Mouse (Mus musculus) heart, postnatal 0 days (tissue): ENCODE measurements around the gene Cnp. TPM values are rescaled to one million over a fixed set of nuclear protein-coding genes. Genes with fewer than 3 reads are reported as not detected.

Source experiments
- ATAC-seq: fragments of 200-750 bp; cut with Nextera tagmentation; 2 replicates; pipeline ENCODE4 v1.8.0; 2017; ENCODE audit warnings: low read depth, moderate number of reproducible peaks, moderate library complexity; ENCODE audit not compliant: insufficient read depth
- DNase-seq: peaks from one replicate; pipeline ENCODE4 v3.0.0-alpha.2; 2016; ENCODE audit warnings: low spot score
- H3K27ac ChIP-seq: fragments of 300-500 bp; sonication (generic); 2 replicates; pipeline ENCODE4 v1.5.1; 2014; ENCODE audit warnings: low read depth, mild to moderate bottlenecking
- H3K27me3 ChIP-seq: fragments of 300-500 bp; sonication (generic); 2 replicates; pipeline ENCODE4 v1.6.1; 2014; ENCODE audit warnings: low read length, mixed read lengths; ENCODE audit not compliant: control insufficient read depth, insufficient read depth
- H3K36me3 ChIP-seq: fragments of 300-500 bp; sonication (generic); replicated peaks from 2 replicates; pipeline ENCODE4 v1.6.1; 2014; ENCODE audit warnings: low read length, mixed read lengths; ENCODE audit not compliant: control insufficient read depth, insufficient read depth
- H3K4me1 ChIP-seq: fragments of 300-500 bp; sonication (generic); 2 replicates; pipeline ENCODE4 v1.6.1; 2014; ENCODE audit warnings: antibody characterized with exemption; ENCODE audit not compliant: control insufficient read depth, insufficient read depth
- H3K4me2 ChIP-seq: fragments of 300-500 bp; sonication (generic); 2 replicates; pipeline ENCODE4 v1.6.1; 2014; ENCODE audit warnings: low read depth, mild to moderate bottlenecking, low read length, moderate library complexity
- H3K4me3 ChIP-seq: fragments of 300-500 bp; sonication (generic); 2 replicates; pipeline ENCODE4 v1.5.1; 2014; ENCODE audit warnings: low read depth, low read length
- H3K9ac ChIP-seq: fragments of 300-500 bp; sonication (generic); replicated peaks from 2 replicates; pipeline ENCODE4 v1.6.1; 2014; ENCODE audit warnings: low read depth, low read length, mixed read lengths
- H3K9me3 ChIP-seq: fragments of 300-500 bp; sonication (generic); replicated peaks from 2 replicates; pipeline ENCODE4 v1.6.1; 2016; ENCODE audit warnings: low read length; ENCODE audit not compliant: control insufficient read depth
- CTCF ChIP-seq: IDR thresholded peaks from 2 replicates; pipeline ENCODE4 v1.5.1; 2016; ENCODE audit warnings: antibody characterized with exemption, control low read depth, low read depth
- EP300 ChIP-seq: IDR thresholded peaks from 2 replicates; pipeline ENCODE4 v1.6.1; 2016; ENCODE audit warnings: antibody characterized with exemption, low read depth
- WGBS: fragments of 180-500 bp; shearing (Covaris S2); extraction: QIAGEN DNeasy Blood & Tissue Kit; methylation state at CpG from one replicate; pipeline ENCODE4 v1.1.7; 2014; 5-methylcytosine and 5-hydroxymethylcytosine counted together
- polyA plus RNA-seq: library from polyadenylated mRNA; unstranded; fragments of >200 nt; fragmentation: Nextera tagmentation; extraction: Ambion mirVana; gene quantifications from 2 replicates; pipeline ENCODE4 v1.2.1, GENCODE M21; 2015
- total RNA-seq: library from RNA; depleted of rRNA; stranded (reverse); fragments of >200 nt; gene quantifications from 2 replicates; pipeline ENCODE4 v1.2.3, GENCODE M21; 2014; ENCODE audit warnings: low replicate concordance

The Cnp gene
- total and polyA plus RNA-seq, 2 experiments from 2014 or later: 11.5 to 28.3 TPM

DNA sequence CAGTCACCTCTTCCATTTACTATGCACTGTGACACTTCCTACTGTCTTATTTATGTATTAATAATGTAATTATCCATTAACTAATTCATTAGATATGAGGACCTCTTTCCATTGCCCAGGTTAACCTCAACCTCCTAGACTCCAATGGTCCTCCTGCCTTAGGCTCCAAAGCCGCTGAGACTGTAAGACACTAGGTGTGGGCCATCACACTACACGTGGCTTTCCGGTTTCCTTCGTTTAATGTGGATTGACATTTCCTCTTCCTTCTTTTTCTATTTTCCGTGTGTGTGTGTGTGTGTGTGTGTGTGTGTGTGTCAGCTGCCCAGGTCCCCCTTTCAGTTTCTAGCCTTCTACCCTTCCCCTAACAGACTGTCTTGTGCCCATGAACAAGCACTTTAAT is 7.5 kb upstream of the Cnp start:
- Histone ChIP-seq H3K4me3 (no peak overlapping the region), H3K9me3 (no peaks in the 10 kb centered on the region), H3K4me1 (peaks cover 7% of the 10 kb centered on the region), H3K4me2 (no peak overlapping the region), H3K27ac (no peak overlapping the region), H3K9ac (no peak overlapping the region), H3K36me3 (no peaks in the 10 kb centered on the region), H3K27me3 (no peaks in the 10 kb centered on the region)
- TF ChIP-seq EP300 (no peak), CTCF (no peak)
- DNase-seq (no peak), ATAC-seq (no peak)
- 71% methylated on average over 5 of the region's 5 CpGs for WGBS

- WGBS: 50% methylated on average over 9 of the region's 9 CpGs
Observed at GRCm38 (mm10) chr11:100567815-100568245, 6.9 kb upstream of the Cnp start.

GRCm38 (mm10) chr11:100568692-100569091 is 6.0 kb upstream of the Cnp start:
- ATAC-seq (no peak), DNase-seq (no peak)
- H3K4me3 ChIP-seq: no peak overlapping the region
- H3K4me1 ChIP-seq: peaks cover 7% of the 10 kb centered on the region
- TF ChIP-seq CTCF: no peak
- TF ChIP-seq EP300: no peak
- H3K27me3 ChIP-seq: no peaks in the 10 kb centered on the region
- H3K27ac ChIP-seq: no peak overlapping the region
- H3K9ac ChIP-seq: no peak overlapping the region
- no peaks in the 10 kb centered on the region for H3K9me3 ChIP-seq
- H3K4me2 ChIP-seq: no peak overlapping the region
- WGBS: 84% methylated on average over 8 of the region's 8 CpGs
- no peaks in the 10 kb centered on the region for H3K36me3 ChIP-seq

More at GRCm38 (mm10) chr11:100567815-100568245, 6.9 kb upstream of the Cnp start:
- no peak for DNase-seq
- Histone ChIP-seq H3K4me2 (no peak overlapping the region), H3K4me1 (peaks cover 7% of the 10 kb centered on the region), H3K4me3 (no peak overlapping the region), H3K9me3 (no peaks in the 10 kb centered on the region), H3K9ac (no peak overlapping the region), H3K27me3 (no peaks in the 10 kb centered on the region), H3K36me3 (no peaks in the 10 kb centered on the region), H3K27ac (no peak overlapping the region)
- ATAC-seq: no peak
- TF ChIP-seq EP300 (no peak), CTCF (no peak)

- TF ChIP-seq EP300: no peak
- TF ChIP-seq CTCF: no peak
- H3K4me2 ChIP-seq: no peak overlapping the region
- no peaks in the 10 kb centered on the region for H3K27me3 ChIP-seq
- H3K9me3 ChIP-seq: no peaks in the 10 kb centered on the region
- no peak for ATAC-seq
- WGBS: 54% methylated on average over 9 of the region's 9 CpGs
- no peak overlapping the region for H3K9ac ChIP-seq
- H3K27ac ChIP-seq: no peak overlapping the region
- no peak for DNase-seq
- H3K4me1 ChIP-seq: peaks cover 7% of the 10 kb centered on the region
- H3K36me3 ChIP-seq: no peaks in the 10 kb centered on the region
- H3K4me3 ChIP-seq: no peak overlapping the region
Observed at GRCm38 (mm10) chr11:100569789-100570188, 4.9 kb upstream of the Cnp start.

DNA sequence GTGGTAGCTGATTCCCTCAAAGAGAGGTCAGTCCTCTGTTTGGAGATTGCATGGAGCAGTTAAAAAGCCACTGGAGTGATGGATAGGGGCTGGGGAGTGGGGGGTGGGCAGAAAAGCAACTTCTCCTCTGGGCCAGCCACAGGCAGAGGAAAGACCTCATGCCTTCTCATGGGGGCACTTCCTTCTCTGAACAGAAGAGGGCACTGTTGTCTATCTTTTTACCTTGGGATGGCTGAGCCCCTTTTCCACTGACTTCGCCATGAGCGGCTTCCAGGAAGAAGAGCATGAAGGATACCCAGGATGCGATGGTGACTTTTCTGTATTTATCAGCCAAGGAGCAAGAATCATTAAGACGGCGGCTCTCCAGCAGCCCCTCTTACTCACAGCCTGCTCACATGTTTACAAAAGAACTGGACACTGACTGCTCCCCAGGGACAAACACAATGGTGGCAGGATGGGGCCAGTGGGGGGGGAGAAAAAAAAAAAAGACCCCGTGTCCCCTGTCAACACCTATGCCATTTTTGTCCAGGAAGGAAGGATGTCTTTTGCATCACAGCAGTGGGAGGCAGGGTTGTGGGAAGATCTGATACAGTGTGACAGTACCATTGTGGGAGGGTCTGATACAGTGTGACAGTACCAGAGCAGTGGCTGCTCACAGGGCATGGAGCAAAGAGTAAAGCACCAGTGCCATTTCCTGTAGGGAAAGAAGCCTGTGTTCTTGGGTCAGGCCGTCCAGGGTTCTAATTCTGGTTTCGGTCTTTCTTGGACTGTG is 4.1 kb upstream of the Cnp start:
- Histone ChIP-seq H3K9me3 (no peaks in the 10 kb centered on the region), H3K4me2 (peak overlapping the region; percentile 54), H3K4me1 (peaks cover 12% of the 10 kb centered on the region), H3K4me3 (peak overlapping the region; percentile 25), H3K9ac (no peak overlapping the region), H3K36me3 (no peaks in the 10 kb centered on the region), H3K27ac (no peak overlapping the region), H3K27me3 (no peaks in the 10 kb centered on the region)
- ATAC-seq (peak; percentile 42; the same call in 1 of the 2 replicates), DNase-seq (peak; percentile 76)
- TF ChIP-seq EP300 (no peak), CTCF (peak; percentile 83)
- WGBS: 7% methylated on average over 8 of the region's 8 CpGs

- no peak for ATAC-seq
- TF ChIP-seq CTCF (no peak), EP300 (no peak)
- no peaks in the 10 kb centered on the region for H3K27me3 ChIP-seq
- H3K4me1 ChIP-seq: peaks cover 16% of the 10 kb centered on the region
- H3K4me3 ChIP-seq: peak overlapping the region; percentile 25
- H3K4me2 ChIP-seq: peak overlapping the region; percentile 54
- no peak overlapping the region for H3K27ac ChIP-seq
- H3K9ac ChIP-seq: no peak overlapping the region
- no peak for DNase-seq
- H3K36me3 ChIP-seq: no peaks in the 10 kb centered on the region
- H3K9me3 ChIP-seq: no peaks in the 10 kb centered on the region
- 10% methylated on average over 16 of the region's 16 CpGs for WGBS
Observed at GRCm38 (mm10) chr11:100571202-100571567, 3.5 kb upstream of the Cnp start.
